Mouse (Mus musculus): ENCODE measurements at regions not wholly inside any gene's neighbourhood (a gene's known extent, or its start where the extent isn't known, plus 50 kb on each side); places are given as distances from the start of the nearest gene placed in this dataset.

DNA sequence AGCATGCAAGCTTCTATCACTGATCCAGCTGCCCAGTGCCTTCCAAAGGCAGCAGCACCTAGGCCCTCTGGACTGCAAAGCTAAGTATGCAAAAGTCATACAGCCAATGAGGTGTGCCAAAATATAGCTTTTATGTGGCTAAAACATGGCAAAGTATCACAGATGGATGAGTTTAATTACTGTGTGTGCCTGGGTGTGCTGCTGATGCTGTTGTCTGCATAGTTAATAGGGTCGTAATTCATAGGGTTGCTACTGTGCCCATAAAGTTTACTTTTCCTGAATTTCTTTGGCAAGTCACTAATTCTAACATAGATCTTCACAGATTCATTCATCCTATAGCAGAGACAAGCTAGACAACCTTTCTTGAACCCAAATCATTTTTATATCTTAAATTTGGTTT, 93.1 kb upstream of the Trpm1 start:
- DNase-seq (ENCODE audit: extremely low spot score in 1 of 2, low spot score in 1 of 2): no peak

GRCm38 (mm10) chr7:64060051-64060450, 93.6 kb upstream of the Trpm1 start:
- peak in 1 of 2 experiments; percentile 49 for DNase-seq (ENCODE audit: extremely low spot score in 1 of 2, low spot score in 1 of 2)

GRCm38 (mm10) chr7:64058282-64058872, 95.3 kb upstream of the Trpm1 start:
- DNase-seq (ENCODE audit: extremely low spot score in 1 of 2, low spot score in 1 of 2): no peak

DNA sequence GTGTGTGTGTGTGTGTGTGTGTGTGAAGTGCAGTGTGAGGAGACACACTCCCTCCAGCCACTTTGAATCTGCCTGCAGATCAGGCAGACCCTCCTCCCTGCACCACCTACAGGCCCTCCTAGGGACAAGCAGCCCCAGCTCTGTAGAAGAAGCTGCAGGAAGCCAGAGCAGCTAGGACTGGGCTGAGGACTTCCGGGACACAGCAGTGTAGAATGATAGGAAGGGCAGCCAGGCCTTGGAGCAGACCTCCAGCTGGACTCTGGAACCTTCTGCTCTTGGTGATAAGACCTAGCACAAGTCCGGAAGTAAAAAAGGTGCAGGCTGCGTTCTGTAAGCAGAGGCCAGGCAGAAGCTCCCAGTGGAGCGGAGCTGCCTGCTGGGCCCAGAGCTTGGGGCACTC, 95.8 kb upstream of the Trpm1 start:
- no peak for DNase-seq (ENCODE audit: extremely low spot score in 1 of 2, low spot score in 1 of 2)

DNA sequence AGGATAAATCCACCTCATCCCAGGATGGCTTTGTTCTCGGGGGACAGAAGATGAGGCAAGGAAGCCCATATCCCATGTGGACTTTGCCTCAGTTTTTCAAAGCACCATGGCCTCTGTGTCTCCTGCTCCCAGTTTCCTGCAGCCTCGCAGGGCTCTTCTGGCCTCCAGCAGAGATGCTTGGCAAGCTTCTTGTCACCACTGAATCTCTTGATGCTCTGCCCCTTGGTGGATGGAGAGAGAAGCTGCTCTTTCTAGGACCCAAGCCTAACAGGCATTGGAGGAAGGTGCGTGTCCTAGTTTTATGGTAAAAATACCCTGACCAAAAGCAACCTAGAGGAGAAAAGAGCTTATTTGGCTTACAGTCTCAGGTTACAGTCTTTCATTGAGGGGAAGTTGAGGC, 97.1 kb upstream of the Trpm1 start:
- DNase-seq (ENCODE audit: extremely low spot score in 1 of 2, low spot score in 1 of 2): no peak

- DNase-seq (ENCODE audit: extremely low spot score in 1 of 2, low spot score in 1 of 2): no peak
Observed at GRCm38 (mm10) chr7:64054996-64055395, 98.6 kb upstream of the Trpm1 start.

GRCm38 (mm10) chr7:64053766-64054165, 99.9 kb upstream of the Trpm1 start:
- DNase-seq (ENCODE audit: extremely low spot score in 1 of 2, low spot score in 1 of 2): no peak

DNA sequence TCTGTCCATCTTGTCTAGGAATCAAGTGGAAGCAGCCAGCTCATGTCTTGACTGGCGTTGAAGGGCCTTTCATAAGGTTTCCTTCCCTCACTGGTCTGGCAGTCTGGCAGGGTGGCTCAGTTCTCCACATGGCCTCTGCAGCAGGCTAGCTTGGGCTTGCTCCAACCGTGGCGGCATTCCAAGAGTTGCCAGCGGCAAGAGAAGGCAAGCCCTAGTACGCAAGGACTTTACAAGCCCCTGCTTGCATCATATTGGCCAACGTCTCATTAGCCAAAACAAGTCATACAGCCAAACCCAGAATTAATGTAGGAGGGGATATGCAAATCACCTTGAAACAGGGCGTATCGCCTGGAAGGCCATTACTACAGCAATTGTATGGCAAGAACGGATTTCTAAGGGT, 101.2 kb upstream of the Trpm1 start:
- DNase-seq (ENCODE audit: extremely low spot score in 1 of 2, low spot score in 1 of 2): peak in 1 of 2 experiments; percentile 60

- DNase-seq (ENCODE audit: extremely low spot score in 1 of 2, low spot score in 1 of 2): no peak
Observed at GRCm38 (mm10) chr7:64050826-64051401, 102.7 kb upstream of the Trpm1 start.

DNA sequence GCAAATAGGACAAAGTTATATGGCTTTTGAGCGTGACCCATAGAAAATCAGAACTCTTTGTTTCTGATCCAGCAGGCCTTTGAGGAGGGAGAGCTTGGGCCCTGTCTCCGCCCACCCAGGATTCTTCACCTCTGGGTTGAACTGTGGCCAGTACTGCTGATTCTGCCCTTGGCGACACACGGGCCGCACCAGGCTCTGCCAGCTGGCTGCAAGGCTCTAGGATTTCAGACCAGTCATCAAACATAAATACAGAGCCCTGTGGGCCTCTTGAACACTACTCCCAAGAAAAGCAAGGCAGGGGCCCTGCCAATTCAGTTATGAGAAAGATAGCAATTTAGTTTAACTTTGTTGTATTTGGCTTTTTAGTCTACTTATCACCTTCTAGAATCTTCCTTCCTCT, 103.4 kb upstream of the Trpm1 start:
- DNase-seq (ENCODE audit: extremely low spot score in 1 of 2, low spot score in 1 of 2): no peak

DNA sequence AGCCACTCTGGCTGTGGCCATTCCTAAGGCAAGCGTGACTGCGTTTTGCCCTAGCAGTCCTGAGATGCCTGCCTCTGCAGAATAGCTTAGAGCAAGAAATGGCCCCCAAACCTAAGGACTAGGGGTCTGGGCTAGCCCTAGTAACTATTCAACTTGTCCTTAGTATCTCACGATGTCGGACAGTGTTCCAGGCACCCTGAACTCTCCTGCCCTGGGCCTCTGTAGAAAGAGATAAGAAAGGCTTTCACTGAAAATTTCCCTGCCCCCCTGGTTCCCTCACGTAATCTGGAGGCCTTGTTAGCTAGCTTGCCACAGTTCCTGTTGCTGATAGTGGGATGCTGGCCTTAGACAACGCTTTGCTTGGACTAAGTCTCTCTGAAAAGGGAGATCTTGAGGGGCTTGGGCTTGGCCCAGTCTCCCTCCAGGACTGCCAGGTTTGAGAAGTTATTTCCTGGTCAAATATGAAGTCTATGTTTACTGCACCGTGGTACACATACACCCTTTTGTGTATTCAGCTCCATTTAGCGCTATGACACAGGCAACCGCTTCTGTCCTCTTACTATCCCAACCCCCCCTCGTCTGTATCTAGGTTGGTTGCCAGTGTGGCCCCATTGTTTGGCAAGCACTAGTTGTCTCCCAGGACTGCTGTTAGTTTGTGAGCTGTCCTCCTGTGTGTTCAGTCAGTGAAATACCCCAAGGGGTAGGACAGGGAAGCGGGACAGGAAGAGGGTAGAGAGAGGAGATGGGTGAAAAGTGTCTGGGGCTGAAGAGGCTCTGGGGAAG, 104.3 kb upstream of the Trpm1 start:
- DNase-seq (ENCODE audit: extremely low spot score in 1 of 2, low spot score in 1 of 2): no peak

DNA sequence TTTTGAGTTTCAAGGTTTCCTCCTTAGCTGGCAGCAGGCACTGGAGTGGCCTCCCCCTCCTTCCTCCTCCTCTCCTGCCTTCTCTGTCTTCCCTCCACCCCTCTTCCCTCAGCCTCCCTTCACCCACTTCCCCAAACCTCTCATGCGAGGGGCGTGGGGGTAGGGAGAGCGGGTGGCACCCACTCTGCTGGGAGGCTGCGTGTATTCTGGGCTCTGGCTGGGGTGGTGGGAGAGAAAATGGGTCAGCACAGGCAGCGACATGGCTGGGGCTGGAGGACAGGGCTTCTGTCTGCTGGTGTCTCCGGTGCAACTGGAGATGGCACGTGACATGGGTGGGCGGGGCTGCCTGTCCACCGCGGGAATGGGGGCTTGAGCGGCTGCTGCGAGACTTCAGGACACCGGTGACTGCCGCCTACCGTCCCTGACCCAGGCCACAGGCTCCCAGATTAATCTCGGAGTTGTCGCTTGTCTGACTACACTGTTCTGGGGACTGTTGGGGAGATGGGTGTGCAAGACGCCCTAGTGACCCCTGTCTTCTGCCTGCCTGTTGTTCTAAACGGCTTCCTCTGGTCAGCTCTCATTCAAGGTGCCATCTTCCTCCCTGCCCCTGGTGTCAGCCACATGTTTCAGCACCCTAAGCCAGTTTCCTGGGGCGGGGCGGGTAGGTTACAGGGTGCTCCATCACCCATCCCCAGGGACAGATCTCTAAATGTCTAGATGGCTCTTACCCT, 105.0 kb upstream of the Trpm1 start:
- DNase-seq (ENCODE audit: extremely low spot score in 1 of 2, low spot score in 1 of 2): peak; percentile 26 to 30

DNA sequence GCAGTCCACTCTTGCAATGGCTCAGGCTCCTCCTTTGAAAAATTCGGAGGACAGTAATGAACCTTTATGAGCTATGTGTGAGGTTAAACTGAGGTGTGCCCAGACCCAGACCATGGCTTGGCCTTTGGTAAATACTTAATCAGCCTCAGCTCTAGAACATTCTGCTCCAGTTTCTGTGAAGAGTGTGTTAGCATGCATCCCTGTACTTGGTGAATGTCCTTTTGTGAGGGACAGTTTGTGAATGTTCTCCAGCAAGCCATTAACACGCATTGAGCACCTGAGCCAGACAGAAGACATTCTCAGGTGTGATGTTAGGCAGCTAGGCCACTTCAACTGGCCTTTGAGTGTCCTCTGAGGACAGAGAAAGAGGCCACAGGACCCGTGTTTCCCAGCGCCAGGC, 105.8 kb upstream of the Trpm1 start:
- no peak for DNase-seq (ENCODE audit: extremely low spot score in 1 of 2, low spot score in 1 of 2)

- no peak for DNase-seq (ENCODE audit: extremely low spot score in 1 of 2, low spot score in 1 of 2)
Observed at GRCm38 (mm10) chr7:64045292-64045691, 106.6 kb upstream of the Klf13 start.

GRCm38 (mm10) chr7:64042978-64043377, 104.3 kb upstream of the Klf13 start:
- DNase-seq (ENCODE audit: extremely low spot score in 1 of 2, low spot score in 1 of 2): no peak

- no peak for DNase-seq (ENCODE audit: extremely low spot score in 1 of 2, low spot score in 1 of 2)
Observed at GRCm38 (mm10) chr7:64041303-64041702, 102.6 kb upstream of the Klf13 start.

DNA sequence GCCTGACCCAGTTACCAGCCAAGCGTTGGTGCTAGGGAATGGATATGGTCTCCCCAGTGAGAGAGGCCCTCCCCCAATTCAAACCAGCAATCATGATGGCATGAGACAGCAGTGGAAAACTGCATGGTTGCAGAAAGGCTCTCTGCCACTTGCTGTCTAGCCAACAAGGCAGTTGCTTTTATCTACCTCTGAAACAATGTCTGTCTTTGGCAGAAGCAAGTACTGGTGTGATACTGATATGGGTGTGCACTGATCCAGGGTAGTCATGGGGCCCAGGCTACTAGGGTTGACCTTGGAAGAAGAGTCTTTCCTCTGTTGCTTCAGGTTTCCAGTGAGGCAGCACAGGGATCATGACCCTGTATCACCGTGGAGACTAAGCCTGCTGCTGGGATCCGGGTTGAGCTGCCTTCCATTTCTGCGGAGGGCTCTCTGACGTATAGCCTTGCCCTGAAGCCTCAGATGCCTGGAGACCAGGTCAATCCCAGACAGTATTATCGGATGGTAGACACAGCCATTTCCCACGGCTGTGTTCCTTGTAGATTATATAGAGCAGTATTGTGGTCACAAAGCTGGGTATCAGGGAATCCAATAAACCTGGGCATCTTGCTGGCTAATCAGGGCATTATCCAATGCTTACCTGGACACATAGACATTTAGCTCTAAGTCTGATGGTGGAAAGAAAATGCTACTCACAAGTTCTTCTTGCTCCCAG, 101.5 kb upstream of the Klf13 start:
- DNase-seq (ENCODE audit: extremely low spot score in 1 of 2, low spot score in 1 of 2): no peak

DNA sequence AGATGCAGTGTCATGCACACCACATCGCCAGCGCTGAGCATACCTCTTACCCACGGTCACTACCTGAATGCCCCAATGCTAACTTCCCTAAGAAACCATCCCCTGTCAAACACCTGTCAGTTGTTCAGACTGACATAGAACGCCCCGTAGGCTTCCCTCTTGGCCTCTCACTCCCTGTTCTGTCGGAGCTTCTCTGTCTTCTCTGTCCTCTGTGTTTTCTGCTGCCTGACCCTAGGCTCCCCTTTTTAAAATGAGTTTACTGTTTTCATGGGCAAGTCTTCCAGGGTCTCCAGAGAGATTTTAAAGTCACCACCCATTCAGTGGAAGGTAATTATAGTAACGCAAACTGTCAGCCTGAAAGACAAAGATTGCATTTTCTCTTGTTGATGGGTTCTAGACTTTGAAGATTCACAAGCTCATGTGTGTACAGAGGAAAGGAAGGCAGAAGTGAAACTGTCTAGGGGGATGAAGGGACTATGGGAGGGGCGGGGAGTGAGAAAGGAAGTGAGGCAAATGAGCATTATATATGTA, 99.1 kb upstream of the Klf13 start:
- DNase-seq (ENCODE audit: extremely low spot score in 1 of 2, low spot score in 1 of 2): no peak

- no peak for DNase-seq (ENCODE audit: extremely low spot score in 1 of 2, low spot score in 1 of 2)
Observed at GRCm38 (mm10) chr7:64036154-64036553, 97.4 kb upstream of the Klf13 start.

GRCm38 (mm10) chr7:64035025-64035606, 96.4 kb upstream of the Klf13 start:
- no peak for DNase-seq (ENCODE audit: extremely low spot score in 1 of 2, low spot score in 1 of 2)
